Mouse (Mus musculus) liver, adult 2 months (tissue): ENCODE measurements at regions not wholly inside any gene's neighbourhood (a gene's known extent, or its start where the extent isn't known, plus 50 kb on each side); places are given as distances from the start of the nearest gene placed in this dataset.
"Not testable (repeated sequence)": the region's sequence is repeated elsewhere in the genome, so short reads cannot be mapped to it uniquely, and the experiment has no call there.

Experiments used
- CTCF ChIP-seq: fragments of 200-500 bp; IDR thresholded peaks from 2 replicates; pipeline ENCODE4 v1.5.1; 2011; ENCODE audit warnings: low read depth, low read length, control low read depth
- POLR2A ChIP-seq: fragments of 200-500 bp; IDR thresholded peaks from 2 replicates; pipeline ENCODE4 v1.6.1; 2011; ENCODE audit warnings: low read length, control low read depth; ENCODE audit not compliant: insufficient read depth; ENCODE audit errors: extremely low read depth

DNA sequence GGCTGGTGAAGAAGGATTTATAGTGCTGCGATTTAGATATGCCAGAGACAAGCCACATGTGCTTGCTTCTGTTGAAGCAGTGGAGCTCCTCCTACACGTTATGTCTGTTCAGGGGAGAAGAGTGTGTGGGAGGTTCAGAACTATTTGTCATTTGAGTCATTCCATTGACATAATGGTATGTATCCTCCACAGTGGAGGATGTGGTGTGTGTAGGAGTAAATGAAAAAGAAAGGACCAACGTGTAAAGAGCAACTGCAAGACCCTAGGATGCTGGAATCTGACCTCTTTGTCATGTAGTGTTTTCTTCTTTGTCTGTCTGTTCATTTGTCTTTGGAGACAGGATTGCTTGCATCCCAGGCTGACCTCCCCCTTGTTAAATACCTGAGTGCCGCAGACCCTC lies 543.9 kb upstream of the Olfr1507 start:
- not testable (repeated sequence) for TF ChIP-seq CTCF, POLR2A
